Mouse (Mus musculus): ENCODE measurements around the gene Gpx5. TPM values are rescaled to one million over a fixed set of nuclear protein-coding genes. Genes with fewer than 3 reads are reported as not detected.

The Gpx5 gene
- polyA plus RNA-seq, 2 experiments from 2014 or later: not detected

Other genes with a start within 250 kb of the Gpx5 start
- gene Olfr1370, start 217.8 kb downstream of the Gpx5 start, polyA plus RNA-seq (2017; shearing (Covaris generic)): not detected
- gene Olfr1369-ps1, start 181.2 kb downstream of the Gpx5 start, polyA plus RNA-seq (2017; shearing (Covaris generic)): under 1 TPM; 0.09 to 0.13 TPM
- not detected for gene Olfr263, start 163.1 kb downstream of the Gpx5 start, polyA plus RNA-seq (2017; shearing (Covaris generic))
- gene Olfr1368, start 146.9 kb downstream of the Gpx5 start, polyA plus RNA-seq (2017; shearing (Covaris generic)): not detected
- 10 to 100 TPM; 16.2 to 18.4 TPM for gene Trim27, start 113.3 kb downstream of the Gpx5 start, polyA plus RNA-seq (2017; shearing (Covaris generic))
- gene Gpx6, start 19.4 kb upstream of the Gpx5 start, polyA plus RNA-seq (2017; shearing (Covaris generic)): not detected
- not detected for gene Olfr1367, start 54.2 kb upstream of the Gpx5 start, polyA plus RNA-seq (2017; shearing (Covaris generic))
- 1 to 10 TPM; 5.4 to 6.2 TPM for gene Zscan12, start 70.1 kb upstream of the Gpx5 start, polyA plus RNA-seq (2017; shearing (Covaris generic))
- 10 to 100 TPM; 24.1 to 34.5 TPM for gene Zkscan3, start 110.0 kb upstream of the Gpx5 start, polyA plus RNA-seq (2017; shearing (Covaris generic))
- 1 to 10 TPM in 1 of 2 experiments, under 1 TPM in 1; 0.82 to 1.4 TPM for gene Pgbd1, start 148.3 kb upstream of the Gpx5 start, polyA plus RNA-seq (2017; shearing (Covaris generic))
- 10 to 100 TPM; 52.6 to 54.9 TPM for gene Zscan26, start 161.0 kb upstream of the Gpx5 start, polyA plus RNA-seq (2017; shearing (Covaris generic))
- gene Nkapl, start 175.8 kb upstream of the Gpx5 start, polyA plus RNA-seq (2017; shearing (Covaris generic)): not detected
- not detected for gene Zkscan4, start 186.2 kb upstream of the Gpx5 start, polyA plus RNA-seq (2017; shearing (Covaris generic))
- not detected for gene Gm10065, start 186.7 kb upstream of the Gpx5 start, polyA plus RNA-seq (2017; shearing (Covaris generic))
- gene AK157302, start 202.5 kb upstream of the Gpx5 start, polyA plus RNA-seq (2017; shearing (Covaris generic)): under 1 TPM in 1 of 2 experiments, not detected in 1; 0.50 TPM
- 10 to 100 TPM in 1 of 2 experiments, 1 to 10 TPM in 1; 2.5 to 45.3 TPM for gene Gm11273, start 208.7 kb upstream of the Gpx5 start, polyA plus RNA-seq (2017; shearing (Covaris generic))
- 10 to 100 TPM in 1 of 2 experiments, 1 to 10 TPM in 1; 5.0 to 10.1 TPM for gene Zkscan8, start 238.4 kb upstream of the Gpx5 start, polyA plus RNA-seq (2017; shearing (Covaris generic))